Mouse (Mus musculus) heart, postnatal 0 days (tissue): ENCODE data around the gene Cetn3. TPM values are rescaled to one million over a fixed set of nuclear protein-coding genes. Genes with fewer than 3 reads are reported as not detected.
A peak's percentile ranks its signal among the peaks of the same experiment; 100 is the strongest.

ENCODE experiments used
- ATAC-seq: fragments of 200-750 bp; cut with Nextera tagmentation; 2 replicates; pipeline ENCODE4 v1.8.0; 2017; ENCODE audit warnings: low read depth, moderate number of reproducible peaks, moderate library complexity; ENCODE audit not compliant: insufficient read depth
- DNase-seq: peaks from one replicate; pipeline ENCODE4 v3.0.0-alpha.2; 2016; ENCODE audit warnings: low spot score
- H3K27ac ChIP-seq: fragments of 300-500 bp; sonication (generic); 2 replicates; pipeline ENCODE4 v1.5.1; 2014; ENCODE audit warnings: low read depth, mild to moderate bottlenecking
- H3K27me3 ChIP-seq: fragments of 300-500 bp; sonication (generic); 2 replicates; pipeline ENCODE4 v1.6.1; 2014; ENCODE audit warnings: low read length, mixed read lengths; ENCODE audit not compliant: control insufficient read depth, insufficient read depth
- H3K36me3 ChIP-seq: fragments of 300-500 bp; sonication (generic); replicated peaks from 2 replicates; pipeline ENCODE4 v1.6.1; 2014; ENCODE audit warnings: low read length, mixed read lengths; ENCODE audit not compliant: control insufficient read depth, insufficient read depth
- H3K4me1 ChIP-seq: fragments of 300-500 bp; sonication (generic); 2 replicates; pipeline ENCODE4 v1.6.1; 2014; ENCODE audit warnings: antibody characterized with exemption; ENCODE audit not compliant: control insufficient read depth, insufficient read depth
- H3K4me2 ChIP-seq: fragments of 300-500 bp; sonication (generic); 2 replicates; pipeline ENCODE4 v1.6.1; 2014; ENCODE audit warnings: low read depth, mild to moderate bottlenecking, low read length, moderate library complexity
- H3K4me3 ChIP-seq: fragments of 300-500 bp; sonication (generic); 2 replicates; pipeline ENCODE4 v1.5.1; 2014; ENCODE audit warnings: low read depth, low read length
- H3K9ac ChIP-seq: fragments of 300-500 bp; sonication (generic); replicated peaks from 2 replicates; pipeline ENCODE4 v1.6.1; 2014; ENCODE audit warnings: low read depth, low read length, mixed read lengths
- H3K9me3 ChIP-seq: fragments of 300-500 bp; sonication (generic); replicated peaks from 2 replicates; pipeline ENCODE4 v1.6.1; 2016; ENCODE audit warnings: low read length; ENCODE audit not compliant: control insufficient read depth
- CTCF ChIP-seq: IDR thresholded peaks from 2 replicates; pipeline ENCODE4 v1.5.1; 2016; ENCODE audit warnings: antibody characterized with exemption, control low read depth, low read depth
- EP300 ChIP-seq: IDR thresholded peaks from 2 replicates; pipeline ENCODE4 v1.6.1; 2016; ENCODE audit warnings: antibody characterized with exemption, low read depth
- WGBS: fragments of 180-500 bp; shearing (Covaris S2); extraction: QIAGEN DNeasy Blood & Tissue Kit; methylation state at CpG from one replicate; pipeline ENCODE4 v1.1.7; 2014; 5-methylcytosine and 5-hydroxymethylcytosine counted together
- polyA plus RNA-seq: library from polyadenylated mRNA; unstranded; fragments of >200 nt; fragmentation: Nextera tagmentation; extraction: Ambion mirVana; gene quantifications from 2 replicates; pipeline ENCODE4 v1.2.1, GENCODE M21; 2015
- total RNA-seq: library from RNA; depleted of rRNA; stranded (reverse); fragments of >200 nt; gene quantifications from 2 replicates; pipeline ENCODE4 v1.2.3, GENCODE M21; 2014; ENCODE audit warnings: low replicate concordance

Gene Cetn3
- total and polyA plus RNA-seq, 2 experiments from 2014 or later: 99.7 to 197 TPM

DNA sequence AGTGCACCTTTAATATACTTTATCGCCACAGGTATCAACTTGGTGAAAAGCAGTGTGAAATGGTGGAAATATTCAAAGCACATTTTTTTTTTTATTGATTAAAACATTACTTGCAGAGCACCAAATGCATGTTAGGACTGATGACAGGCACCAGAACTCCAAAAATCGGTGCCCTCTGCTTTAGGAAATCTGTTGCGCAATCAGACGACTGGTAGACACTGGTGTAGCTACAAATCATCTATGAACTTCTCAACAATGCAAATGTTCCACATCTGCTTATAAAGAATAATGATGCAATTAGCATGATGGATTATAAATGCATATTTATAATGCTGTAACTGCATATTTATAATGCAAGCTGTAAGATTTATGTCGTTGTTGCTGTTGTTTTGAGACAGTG, 18.7 kb upstream of the Cetn3 start:
- no peak overlapping the region for H3K27ac ChIP-seq
- no peaks in the 10 kb centered on the region for H3K4me1 ChIP-seq
- ATAC-seq (no peak), DNase-seq (no peak)
- no peaks in the 10 kb centered on the region for H3K36me3 ChIP-seq
- no peak overlapping the region for H3K9ac ChIP-seq
- H3K9me3 ChIP-seq: no peaks in the 10 kb centered on the region
- 77% methylated on average over 5 of the region's 5 CpGs for WGBS
- H3K4me3 ChIP-seq: no peak overlapping the region
- TF ChIP-seq CTCF (no peak), EP300 (no peak)
- H3K4me2 ChIP-seq: no peak overlapping the region
- H3K27me3 ChIP-seq: no peaks in the 10 kb centered on the region

DNA sequence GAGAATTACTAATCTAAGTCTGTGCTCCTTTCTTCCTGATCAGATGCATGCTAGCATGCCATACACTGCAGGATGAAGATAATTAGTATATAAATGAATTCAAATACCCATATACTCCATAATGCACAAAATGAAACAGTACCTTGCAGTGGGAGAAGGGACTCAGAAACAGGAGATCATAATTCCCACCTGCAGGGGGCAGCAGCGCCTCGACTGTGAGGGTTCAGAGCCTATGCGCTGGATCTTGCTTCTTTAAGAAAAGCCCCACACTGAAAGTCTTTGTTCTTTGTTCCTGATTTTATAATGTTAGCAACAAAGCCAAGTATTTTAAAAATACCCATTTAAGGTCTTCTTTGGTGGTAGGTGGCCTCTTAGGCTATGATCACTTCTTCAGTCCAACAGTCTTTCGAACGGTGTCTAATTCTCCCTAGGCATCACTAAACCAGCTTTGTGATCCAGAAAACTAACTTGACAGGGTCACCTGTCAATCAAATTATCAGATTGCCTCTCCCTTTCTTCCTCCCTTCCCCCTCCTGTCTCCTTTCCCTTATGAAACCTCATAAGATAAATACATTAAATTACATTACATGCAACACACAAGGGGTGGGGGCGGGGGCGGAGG, 15.7 kb upstream of the Cetn3 start:
- Histone ChIP-seq H3K4me3 (no peak overlapping the region), H3K9me3 (no peaks in the 10 kb centered on the region), H3K36me3 (no peaks in the 10 kb centered on the region), H3K4me1 (no peaks in the 10 kb centered on the region), H3K27ac (no peak overlapping the region), H3K4me2 (no peak overlapping the region), H3K9ac (no peak overlapping the region), H3K27me3 (no peaks in the 10 kb centered on the region)
- peak; percentile 39 for TF ChIP-seq CTCF
- no peak for TF ChIP-seq EP300
- WGBS: 86% methylated on average over 7 of the region's 7 CpGs
- ATAC-seq: no peak
- no peak for DNase-seq

- Histone ChIP-seq H3K9me3 (0 out of 2 replicates have a peak, but pooled peaks cover 3% of the 10 kb centered on the region), H3K9ac (no peak overlapping the region), H3K27ac (no peak overlapping the region), H3K4me1 (no peaks in the 10 kb centered on the region), H3K27me3 (no peaks in the 10 kb centered on the region), H3K36me3 (no peaks in the 10 kb centered on the region), H3K4me2 (no peak overlapping the region), H3K4me3 (no peak overlapping the region)
- ATAC-seq (no peak), DNase-seq (no peak)
- 67% methylated on average over 3 of the region's 3 CpGs for WGBS
- TF ChIP-seq EP300 (no peak), CTCF (no peak)
Observed at GRCm38 (mm10) chr13:81776217-81776616, 6.7 kb upstream of the Cetn3 start.

GRCm38 (mm10) chr13:81782475-81782874, 402 bp upstream of the Cetn3 start:
- Histone ChIP-seq H3K4me2 (peak overlapping the region; percentile 56), H3K9ac (peak overlapping the region; percentile 47), H3K4me3 (peak overlapping the region; percentile 66), H3K27me3 (no peaks in the 10 kb centered on the region), H3K4me1 (0 out of 2 replicates have a peak, but pooled peaks cover 6% of the 10 kb centered on the region), H3K9me3 (0 out of 2 replicates have a peak, but pooled peaks cover 3% of the 10 kb centered on the region), H3K27ac (peak overlapping the region; percentile 17; the same call in 1 of the 2 replicates), H3K36me3 (peaks cover 14% of the 10 kb centered on the region; the same call in 1 of the 2 replicates)
- ATAC-seq: no peak
- WGBS: 45% methylated on average over 9 of the region's 9 CpGs
- no peak for DNase-seq
- TF ChIP-seq EP300 (no peak), CTCF (no peak)

- Histone ChIP-seq H3K27me3 (no peaks in the 10 kb centered on the region), H3K9me3 (0 out of 2 replicates have a peak, but pooled peaks cover 3% of the 10 kb centered on the region)
- under 1% methylated on average over 53 of the region's 62 CpGs for WGBS
Observed at GRCm38 (mm10) chr13:81783405-81784342, 797 bp downstream of the Cetn3 start.

More at GRCm38 (mm10) chr13:81783405-81784342, 797 bp downstream of the Cetn3 start:
- DNase-seq (peak; percentile 96), ATAC-seq (peak; percentile 96)
- TF ChIP-seq CTCF (no peak), EP300 (peak; percentile 85)
- peak overlapping the region; percentile 66 for H3K4me3 ChIP-seq
- H3K9ac ChIP-seq: peak overlapping the region; percentile 82
- H3K36me3 ChIP-seq: peaks cover 21% of the 10 kb centered on the region
- H3K4me2 ChIP-seq: peak overlapping the region; percentile 56
- H3K27ac ChIP-seq: peak overlapping the region; percentile 98
- H3K4me1 ChIP-seq: 0 out of 2 replicates have a peak, but pooled peaks cover 6% of the 10 kb centered on the region
